Mouse (Mus musculus) spleen, adult 2 months (tissue): ENCODE measurements around the gene Tbkbp1.

Experiments used
- CTCF ChIP-seq: fragments of 200-500 bp; IDR thresholded peaks from 2 replicates; pipeline ENCODE4 v1.5.1; 2011; ENCODE audit warnings: mild to moderate bottlenecking, inconsistent platforms; ENCODE audit not compliant: insufficient read depth, insufficient read length, insufficient replicate concordance; ENCODE audit errors: extremely low read depth
- POLR2A ChIP-seq: fragments of 200-500 bp; IDR thresholded peaks from 2 replicates; pipeline ENCODE4 v1.6.1; 2011; ENCODE audit warnings: low read depth, low read length, inconsistent platforms

DNA sequence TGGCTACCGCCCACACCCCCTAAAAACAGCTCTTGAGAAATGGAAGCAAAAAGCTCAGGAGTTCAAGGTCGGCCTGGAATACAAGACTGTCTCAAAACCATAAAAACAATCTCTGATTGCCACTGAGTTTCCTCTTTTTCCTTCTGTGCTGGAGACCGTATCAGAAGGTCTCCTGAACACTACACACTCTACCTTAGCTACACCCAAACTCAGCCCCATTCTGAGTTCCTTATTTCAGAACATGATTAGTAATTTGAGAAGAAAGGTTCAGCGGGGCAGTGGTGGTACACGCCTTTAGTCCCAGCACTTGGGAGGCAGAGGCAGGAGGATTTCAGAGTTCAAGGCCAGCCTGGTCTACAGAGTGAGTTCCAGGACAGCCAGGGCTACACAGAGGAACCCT is 29.8 kb upstream of the Tbkbp1 start:
- TF ChIP-seq CTCF (no peak), POLR2A (no peak)
